Mouse (Mus musculus) adrenal gland (tissue): ENCODE results near the gene Arpc5.

Experiments used
- intact Hi-C: fragments of 180-260 bp; cut with DNase I; formaldehyde crosslinking; loops from one replicate; pipeline ENCODE4 v1.15.1; 2025

Gene Arpc5

DNA sequence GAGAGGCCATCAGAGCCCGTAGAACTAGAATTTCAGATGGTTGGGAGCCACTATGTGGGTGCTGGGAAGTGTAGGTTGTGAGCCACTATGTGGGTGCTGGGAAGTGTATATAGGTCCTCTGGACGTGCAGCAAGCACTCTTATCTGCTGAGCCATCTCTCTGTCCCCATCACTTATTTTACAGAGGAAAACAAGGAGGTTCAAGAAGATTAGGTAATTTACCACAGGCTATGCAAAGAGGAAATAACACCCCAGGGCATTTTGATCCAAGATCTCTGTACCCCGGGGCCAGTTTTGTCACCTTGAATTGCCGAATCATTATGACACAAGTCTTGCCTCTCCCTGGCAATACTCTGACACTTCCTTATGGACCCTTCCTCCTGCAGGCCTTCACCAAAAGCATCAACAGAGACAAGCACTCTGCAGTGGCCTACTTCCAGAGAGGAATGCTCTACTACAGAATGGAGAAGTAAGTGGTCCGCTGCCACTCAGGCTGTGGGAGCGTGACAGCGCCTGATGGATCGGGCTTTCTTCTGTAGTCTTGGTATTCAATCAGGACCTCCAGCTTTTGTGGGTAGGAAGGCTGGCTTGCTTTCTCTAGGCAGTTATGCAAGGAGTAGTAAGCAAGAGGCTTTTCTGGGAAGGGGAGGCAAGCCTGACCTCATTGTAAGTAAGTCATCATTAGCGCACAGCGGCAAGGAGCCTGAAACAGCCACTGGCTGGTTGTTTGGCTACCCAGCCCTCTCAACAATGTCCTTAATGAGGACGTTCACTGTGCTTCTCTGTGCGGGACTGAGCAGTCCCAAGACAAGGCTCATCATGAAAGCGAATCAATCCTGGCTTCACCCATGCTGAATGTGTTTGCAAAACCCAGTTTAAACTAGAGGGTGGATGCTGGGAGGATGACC is 44.4 kb downstream of the Arpc5 start:
- intact Hi-C loops = no loop called here

DNA sequence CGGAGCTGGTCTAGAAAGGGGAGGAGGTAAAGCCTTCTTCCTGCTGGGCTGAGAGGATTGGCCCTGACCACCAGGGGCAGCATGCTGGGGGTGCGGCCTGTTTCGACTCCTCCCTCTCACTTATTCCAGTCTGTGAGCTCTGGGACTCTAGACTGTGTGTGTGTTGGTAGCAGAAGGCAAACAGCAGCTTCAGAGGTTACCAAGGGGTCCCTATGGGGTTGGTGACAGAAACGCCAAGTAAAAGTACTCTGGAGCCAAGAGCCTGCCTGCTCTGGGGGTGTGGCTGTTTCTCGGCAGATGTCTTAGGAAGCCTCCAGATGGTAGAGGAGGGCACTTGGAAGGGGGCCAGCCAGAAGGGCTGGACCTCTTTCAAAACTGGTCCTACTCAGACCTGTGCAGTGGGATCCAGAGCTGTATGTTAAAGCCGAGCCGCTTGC is 48.9 kb downstream of the Arpc5 start:
- intact Hi-C loops = no loop called here

DNA sequence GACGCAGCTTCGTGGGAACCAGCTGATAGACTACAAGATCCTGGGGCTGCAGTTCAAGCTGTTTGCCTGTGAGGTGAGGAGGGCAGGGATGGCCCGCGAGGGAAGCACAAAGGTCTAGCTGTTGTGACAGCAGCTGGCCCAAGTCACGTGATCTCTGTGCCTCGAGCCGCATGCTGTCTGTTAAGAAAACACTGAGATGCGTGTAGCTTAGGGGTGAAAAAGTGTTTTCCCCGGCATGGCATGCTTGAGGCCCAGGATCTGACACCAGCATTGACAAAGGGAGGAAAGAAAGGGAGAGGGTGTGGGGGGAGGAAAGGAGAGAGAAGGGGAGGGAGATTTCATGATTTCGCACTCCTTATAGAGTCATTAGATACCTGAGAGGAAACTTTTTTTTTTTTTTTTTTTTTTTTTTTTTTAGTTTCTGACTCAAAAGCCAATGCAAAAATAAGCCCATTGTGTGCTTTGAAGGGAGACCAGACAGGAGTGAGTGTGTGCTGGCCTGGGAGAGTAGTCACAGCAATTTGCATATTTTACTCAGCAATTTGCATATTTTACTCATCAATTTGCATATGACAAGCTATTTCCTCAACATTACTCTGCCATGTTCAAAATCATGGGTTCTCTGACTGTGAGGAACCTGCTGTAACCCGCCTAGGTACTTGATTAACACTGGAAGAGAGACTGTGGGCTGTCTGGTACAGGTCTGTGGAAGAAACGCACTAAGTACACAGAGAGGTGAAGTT is 50.9 kb downstream of the Arpc5 start:
- intact Hi-C loops = no loop called here

DNA sequence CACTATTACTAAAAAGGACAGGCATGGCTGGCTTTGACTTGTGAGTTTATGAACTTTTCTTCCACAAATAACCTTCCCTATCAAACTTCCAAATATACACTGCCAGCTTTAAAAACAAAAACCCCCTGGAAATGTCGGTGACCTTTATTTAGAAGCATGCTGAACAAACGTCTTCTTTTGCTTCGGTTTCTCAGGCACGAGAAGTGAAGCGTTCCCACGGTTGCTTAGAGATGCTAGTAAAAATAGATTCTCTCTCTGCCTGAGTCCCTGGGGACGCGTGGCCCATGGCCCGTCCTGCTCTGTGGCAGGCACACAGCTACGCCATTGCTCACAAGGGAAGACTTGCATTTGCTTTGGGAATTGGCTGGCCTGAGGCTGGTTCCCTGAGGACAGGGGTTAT is 51.5 kb downstream of the Arpc5 start:
- intact Hi-C loops = no loop called here

DNA sequence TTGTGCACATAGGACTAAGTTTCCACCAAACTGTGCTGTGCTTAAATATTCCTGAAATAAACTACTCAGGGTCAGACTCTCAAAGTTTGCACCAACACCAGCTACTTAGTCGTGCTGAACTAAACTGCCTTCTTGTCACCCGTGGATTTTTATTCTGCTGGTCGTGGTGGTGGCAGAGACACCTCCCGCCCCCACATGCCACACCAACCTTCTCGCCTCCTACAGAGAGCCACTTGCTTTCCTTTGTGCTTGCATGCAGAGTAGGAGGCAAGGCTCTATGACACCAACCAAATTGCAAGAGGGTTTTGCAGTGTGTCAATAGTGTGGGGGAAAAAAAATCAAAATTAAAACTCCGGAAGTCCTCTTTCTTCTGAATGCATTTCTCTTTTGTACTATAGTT is 53.2 kb downstream of the Arpc5 start:
- intact Hi-C loops = no loop called here

DNA sequence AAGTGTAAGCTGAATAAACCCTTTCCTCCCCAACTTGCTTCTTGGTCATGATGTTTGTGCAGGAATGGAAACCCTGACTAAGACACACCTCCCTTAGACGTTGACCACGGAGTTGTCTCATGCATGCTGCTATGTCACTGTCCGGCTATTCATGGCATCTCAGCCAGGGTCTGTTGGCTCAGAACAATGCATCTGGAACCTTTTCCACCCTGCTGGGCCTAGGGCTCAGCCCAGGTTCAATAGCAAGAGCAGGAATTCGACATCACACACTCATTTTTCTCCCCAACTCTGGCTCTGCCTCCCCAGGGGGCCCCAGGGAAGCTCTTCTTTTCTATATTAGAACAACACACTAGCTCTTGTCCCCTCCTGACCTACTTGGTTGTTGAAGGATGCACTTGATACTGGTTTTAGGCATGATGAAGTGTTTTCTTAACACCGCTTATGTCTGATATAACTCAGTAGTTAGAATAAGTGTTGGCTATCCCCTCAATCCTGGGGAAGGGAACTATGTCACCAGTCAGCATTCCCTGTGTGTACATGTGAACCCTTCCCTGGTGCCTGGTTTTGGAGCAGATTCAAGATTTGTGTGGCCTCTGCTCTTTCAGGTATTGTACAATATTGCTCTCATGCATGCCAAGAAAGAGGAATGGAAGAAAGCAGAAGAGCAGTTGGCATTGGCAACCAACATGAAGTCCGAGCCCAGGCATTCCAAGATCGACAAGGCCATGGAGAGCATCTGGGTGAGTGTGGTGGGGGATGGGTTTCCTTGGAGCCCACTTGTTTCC is 54.8 kb downstream of the Arpc5 start:
- intact Hi-C loops = no loop called here

DNA sequence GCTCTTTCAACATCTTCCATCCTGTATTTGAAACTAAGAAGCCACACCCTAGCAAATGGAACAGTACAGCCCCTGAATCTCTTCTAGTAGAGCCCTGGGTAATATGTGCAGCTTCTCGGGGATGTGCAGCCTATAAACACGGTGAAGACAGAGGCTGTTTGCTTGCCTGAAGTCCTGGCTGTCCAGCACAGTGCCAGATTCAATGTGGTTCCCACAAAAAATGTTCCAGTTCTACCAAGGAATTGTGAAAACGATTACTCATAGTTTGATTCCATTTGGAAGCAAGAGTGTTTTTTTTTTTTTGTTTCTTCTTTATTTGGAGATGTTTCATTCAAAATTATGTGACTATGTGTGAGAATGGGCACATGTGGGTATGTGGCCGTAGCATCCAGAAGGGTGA is 55.4 kb downstream of the Arpc5 start:
- intact Hi-C loops = no loop called here

DNA sequence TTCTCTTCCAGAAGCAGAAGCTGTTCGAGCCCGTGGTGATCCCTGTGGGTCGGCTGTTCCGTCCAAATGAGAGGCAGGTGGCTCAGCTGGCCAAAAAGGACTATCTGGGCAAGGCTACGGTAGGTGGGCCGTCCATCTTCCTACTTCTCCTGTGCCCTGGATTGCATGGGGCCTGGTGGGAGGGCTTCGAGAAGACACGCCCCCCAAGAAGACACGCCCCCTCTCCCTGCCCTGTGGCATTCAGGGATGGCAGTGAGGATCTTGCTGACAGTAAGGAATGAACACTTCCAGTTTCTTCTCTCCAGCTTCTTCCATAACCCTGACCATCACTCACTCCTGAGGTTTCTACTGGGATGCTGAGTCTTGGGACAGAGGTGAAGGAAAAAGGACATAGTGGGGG is 57.9 kb downstream of the Arpc5 start:
- intact Hi-C loops = no loop called here
